Mouse (Mus musculus) limb, embryonic 13.5 days (tissue): ENCODE measurements around the gene Gm21992. TPM values are rescaled to one million over a fixed set of nuclear protein-coding genes. Genes with fewer than 3 reads are reported as not detected.

Experiments used
- ATAC-seq: fragments of 200-750 bp; cut with Nextera tagmentation; 2 replicates; pipeline ENCODE4 v1.8.0; 2017; ENCODE audit warnings: low read depth, moderate number of reproducible peaks, moderate TSS enrichment; ENCODE audit not compliant: low FRiP score
- H3K27ac ChIP-seq: fragments of 300-500 bp; sonication (generic); 2 replicates; pipeline ENCODE4 v1.5.1; 2015; ENCODE audit warnings: inconsistent platforms, mild to moderate bottlenecking, moderate library complexity
- H3K27me3 ChIP-seq: fragments of 300-500 bp; sonication (generic); 2 replicates; pipeline ENCODE4 v1.6.1; 2015; ENCODE audit warnings: mild to moderate bottlenecking, inconsistent platforms
- H3K36me3 ChIP-seq: fragments of 300-500 bp; sonication (generic); 2 replicates; pipeline ENCODE4 v1.6.1; 2015; ENCODE audit warnings: inconsistent platforms, mild to moderate bottlenecking, moderate library complexity
- H3K4me1 ChIP-seq: fragments of 300-500 bp; sonication (generic); 2 replicates; pipeline ENCODE4 v1.6.1; 2015; ENCODE audit warnings: inconsistent platforms
- H3K4me2 ChIP-seq: fragments of 300-500 bp; sonication (generic); replicated peaks from 2 replicates; pipeline ENCODE4 v1.6.1; 2015; ENCODE audit warnings: inconsistent platforms, mild to moderate bottlenecking, moderate library complexity
- H3K4me3 ChIP-seq: fragments of 300-500 bp; sonication (generic); 2 replicates; pipeline ENCODE4 v1.5.1; 2015; ENCODE audit warnings: moderate library complexity, mild to moderate bottlenecking, inconsistent platforms
- H3K9ac ChIP-seq: fragments of 300-500 bp; sonication (generic); 2 replicates; pipeline ENCODE4 v1.6.1; 2015; ENCODE audit warnings: mild to moderate bottlenecking, inconsistent platforms
- H3K9me3 ChIP-seq: fragments of 300-500 bp; sonication (generic); 2 replicates; pipeline ENCODE4 v1.6.1; 2016; ENCODE audit warnings: inconsistent platforms
- WGBS: fragments of 180-500 bp; shearing (Covaris S2); methylation state at CpG from one replicate; pipeline ENCODE4 v1.1.7; 2015; 5-methylcytosine and 5-hydroxymethylcytosine counted together
- polyA plus RNA-seq: library from polyadenylated mRNA; unstranded; fragments of >200 nt; fragmentation: Nextera tagmentation; extraction: Ambion mirVana; gene quantifications from 2 replicates; pipeline ENCODE4 v1.2.1, GENCODE M21; 2015

The Gm21992 gene
- polyA plus RNA-seq, 1 experiment from 2014 or later: 48.8 TPM

GRCm38 (mm10) chr19:4811909-4812242 lies 464 bp upstream of the Gm21992 start:
- Histone ChIP-seq H3K27me3 (no peaks in the 10 kb centered on the region), H3K4me3 (peak overlapping the region; percentile 89), H3K9me3 (0 out of 2 replicates have a peak, but pooled peaks cover 5% of the 10 kb centered on the region), H3K36me3 (peaks cover 4% of the 10 kb centered on the region; the same call in 1 of the 2 replicates), H3K4me1 (peaks cover 21% of the 10 kb centered on the region), H3K4me2 (peak overlapping the region; percentile 60), H3K9ac (peak overlapping the region; percentile 84), H3K27ac (peak overlapping the region; percentile 93)
- peak; percentile 60 for ATAC-seq
- 4% methylated on average over 12 of the region's 12 CpGs for WGBS

- Histone ChIP-seq H3K27ac (peak overlapping the region; percentile 91), H3K4me3 (peak overlapping the region; percentile 89), H3K27me3 (no peaks in the 10 kb centered on the region), H3K9ac (peak overlapping the region; percentile 82), H3K4me2 (peak overlapping the region; percentile 85), H3K4me1 (peaks cover 25% of the 10 kb centered on the region), H3K36me3 (peaks cover 4% of the 10 kb centered on the region), H3K9me3 (0 out of 2 replicates have a peak, but pooled peaks cover 4% of the 10 kb centered on the region)
- ATAC-seq: no peak
- WGBS: 0% methylated on average over 17 of the region's 17 CpGs
These were observed 708 bp downstream of the Gm21992 start for GRCm38 (mm10) chr19:4810746-4811062.

- Histone ChIP-seq H3K27ac (peak overlapping the region; percentile 91; the same call in 1 of the 2 replicates), H3K36me3 (peaks cover 4% of the 10 kb centered on the region), H3K4me3 (peak overlapping the region; percentile 89), H3K4me1 (peaks cover 26% of the 10 kb centered on the region), H3K9ac (peak overlapping the region; percentile 82), H3K4me2 (peak overlapping the region; percentile 85), H3K9me3 (0 out of 2 replicates have a peak, but pooled peaks cover under 1% of the 10 kb centered on the region), H3K27me3 (no peaks in the 10 kb centered on the region)
- WGBS: under 1% methylated on average over 14 of the region's 14 CpGs
- ATAC-seq: no peak
These were observed 1.1 kb downstream of the Gm21992 start for GRCm38 (mm10) chr19:4810309-4810708.

GRCm38 (mm10) chr19:4803283-4803682 lies 8.1 kb downstream of the Gm21992 start:
- Histone ChIP-seq H3K9ac (no peak overlapping the region), H3K36me3 (peaks cover 63% of the 10 kb centered on the region), H3K4me2 (no peak overlapping the region), H3K27ac (no peak overlapping the region), H3K4me3 (no peak overlapping the region), H3K27me3 (no peaks in the 10 kb centered on the region), H3K4me1 (peaks cover 9% of the 10 kb centered on the region), H3K9me3 (no peaks in the 10 kb centered on the region)
- WGBS: 88% methylated on average over 10 of the region's 10 CpGs
- no peak for ATAC-seq

- 0 out of 2 replicates have a peak, but pooled peaks cover 5% of the 10 kb centered on the region for H3K4me1 ChIP-seq
- H3K27me3 ChIP-seq: no peaks in the 10 kb centered on the region
- H3K36me3 ChIP-seq: peaks cover 69% of the 10 kb centered on the region
- H3K4me3 ChIP-seq: no peak overlapping the region
- H3K9me3 ChIP-seq: no peaks in the 10 kb centered on the region
- H3K9ac ChIP-seq: no peak overlapping the region
- WGBS: 93% methylated on average over 7 of the region's 7 CpGs
- H3K27ac ChIP-seq: no peak overlapping the region
- ATAC-seq: no peak
- H3K4me2 ChIP-seq: no peak overlapping the region
These were observed 8.7 kb downstream of the Gm21992 start for GRCm38 (mm10) chr19:4802691-4803091.

- H3K27me3 ChIP-seq: no peaks in the 10 kb centered on the region
- WGBS: 96% methylated on average over 5 of the region's 5 CpGs
- H3K36me3 ChIP-seq: peaks cover 72% of the 10 kb centered on the region
- H3K27ac ChIP-seq: no peak overlapping the region
- H3K4me2 ChIP-seq: no peak overlapping the region
- no peak for ATAC-seq
- H3K9me3 ChIP-seq: no peaks in the 10 kb centered on the region
- no peak overlapping the region for H3K4me3 ChIP-seq
- H3K9ac ChIP-seq: no peak overlapping the region
- peaks cover 10% of the 10 kb centered on the region for H3K4me1 ChIP-seq
These were observed 12.3 kb downstream of the Gm21992 start for GRCm38 (mm10) chr19:4799083-4799482.

GRCm38 (mm10) chr19:4797846-4798245 lies 13.6 kb downstream of the Gm21992 start:
- no peak overlapping the region for H3K4me3 ChIP-seq
- no peak overlapping the region for H3K4me2 ChIP-seq
- H3K27ac ChIP-seq: no peak overlapping the region
- WGBS: 96% methylated on average over 2 of the region's 2 CpGs
- H3K9ac ChIP-seq: no peak overlapping the region
- H3K9me3 ChIP-seq: no peaks in the 10 kb centered on the region
- H3K27me3 ChIP-seq: no peaks in the 10 kb centered on the region
- H3K36me3 ChIP-seq: peaks cover 60% of the 10 kb centered on the region
- no peak for ATAC-seq
- H3K4me1 ChIP-seq: peaks cover 12% of the 10 kb centered on the region

GRCm38 (mm10) chr19:4795929-4796328 lies 15.5 kb downstream of the Gm21992 start:
- 95% methylated on average over 1 of the region's 1 CpGs for WGBS
- Histone ChIP-seq H3K36me3 (peaks cover 53% of the 10 kb centered on the region), H3K4me1 (peaks cover 29% of the 10 kb centered on the region), H3K9ac (no peak overlapping the region), H3K9me3 (no peaks in the 10 kb centered on the region), H3K4me2 (no peak overlapping the region), H3K4me3 (no peak overlapping the region), H3K27ac (no peak overlapping the region), H3K27me3 (no peaks in the 10 kb centered on the region)
- no peak for ATAC-seq

- H3K4me3 ChIP-seq: peak within 1 kb of the TSS; percentile 67
- H3K36me3 ChIP-seq: peaks cover 51% of the 10 kb centered on the region
- under 1% methylated on average over 31 of the region's 31 CpGs for WGBS
- peaks cover 44% of the 10 kb centered on the region for H3K4me1 ChIP-seq
- ATAC-seq: peak; percentile 98
- H3K9ac ChIP-seq: peak within 1 kb of the TSS; percentile 73
- H3K27ac ChIP-seq: peak within 1 kb of the TSS; percentile 59; the same call in 1 of the 2 replicates
- H3K27me3 ChIP-seq: no peaks in the 10 kb centered on the region
- H3K9me3 ChIP-seq: no peaks in the 10 kb centered on the region
- H3K4me2 ChIP-seq: peak within 1 kb of the TSS; percentile 86
These were observed 17.5 kb downstream of the Gm21992 start, which contains the start of gene Rbm4 for GRCm38 (mm10) chr19:4793831-4794422. TSS of gene Rbm4 (minus strand) at chr19:4793901.

GRCm38 (mm10) chr19:4793281-4793830 lies 18.1 kb downstream of the Gm21992 start:
- Histone ChIP-seq H3K9me3 (no peaks in the 10 kb centered on the region), H3K36me3 (peaks cover 50% of the 10 kb centered on the region), H3K9ac (peak overlapping the region; percentile 73), H3K27me3 (no peaks in the 10 kb centered on the region), H3K27ac (peak overlapping the region; percentile 59; the same call in 1 of the 2 replicates), H3K4me2 (peak overlapping the region; percentile 86), H3K4me3 (peak overlapping the region; percentile 67), H3K4me1 (peaks cover 46% of the 10 kb centered on the region)
- WGBS: under 1% methylated on average over 16 of the region's 16 CpGs
- ATAC-seq: peak; percentile 25; the same call in 1 of the 2 replicates

- Histone ChIP-seq H3K4me3 (no peak overlapping the region), H3K4me1 (peaks cover 40% of the 10 kb centered on the region), H3K36me3 (peaks cover 95% of the 10 kb centered on the region), H3K9me3 (no peaks in the 10 kb centered on the region), H3K4me2 (no peak overlapping the region), H3K27me3 (no peaks in the 10 kb centered on the region), H3K9ac (no peak overlapping the region), H3K27ac (no peak overlapping the region)
- no peak for ATAC-seq
- WGBS: 96% methylated on average over 2 of the region's 2 CpGs
These were observed 25.1 kb downstream of the Gm21992 start for GRCm38 (mm10) chr19:4786313-4786712.

GRCm38 (mm10) chr19:4785206-4785605 lies 26.2 kb downstream of the Gm21992 start:
- peaks cover 92% of the 10 kb centered on the region for H3K36me3 ChIP-seq
- H3K4me2 ChIP-seq: no peak overlapping the region
- no peak overlapping the region for H3K9ac ChIP-seq
- H3K27me3 ChIP-seq: no peaks in the 10 kb centered on the region
- H3K4me1 ChIP-seq: peaks cover 29% of the 10 kb centered on the region
- H3K9me3 ChIP-seq: no peaks in the 10 kb centered on the region
- H3K4me3 ChIP-seq: no peak overlapping the region
- no peak for ATAC-seq
- no peak overlapping the region for H3K27ac ChIP-seq
- 94% methylated on average over 7 of the region's 7 CpGs for WGBS
